Mouse (Mus musculus) hindbrain, embryonic 12.5 days (tissue): ENCODE measurements around the gene Olfr705. TPM values are rescaled to one million over a fixed set of nuclear protein-coding genes. Genes with fewer than 3 reads are reported as not detected.
"Not testable (repeated sequence)": the region's sequence is repeated elsewhere in the genome, so short reads cannot be mapped to it uniquely, and the experiment has no call there.

Experiments
- ATAC-seq: fragments of 200-750 bp; cut with Nextera tagmentation; 2 replicates; pipeline ENCODE4 v1.8.0; 2017; ENCODE audit warnings: moderate TSS enrichment; ENCODE audit not compliant: low FRiP score
- H3K27ac ChIP-seq: fragments of 300-500 bp; sonication (generic); 2 replicates; pipeline ENCODE4 v1.5.1; 2016; ENCODE audit warnings: mild to moderate bottlenecking
- H3K27me3 ChIP-seq: fragments of 300-500 bp; sonication (generic); 2 replicates; pipeline ENCODE4 v1.6.1; 2016; ENCODE audit warnings: mild to moderate bottlenecking
- H3K36me3 ChIP-seq: fragments of 300-500 bp; sonication (generic); 2 replicates; pipeline ENCODE4 v1.6.1; 2016; ENCODE audit warnings: mild to moderate bottlenecking
- H3K4me1 ChIP-seq: fragments of 300-500 bp; sonication (generic); 2 replicates; pipeline ENCODE4 v1.6.1; 2016
- H3K4me2 ChIP-seq: fragments of 300-500 bp; sonication (generic); replicated peaks from 2 replicates; pipeline ENCODE4 v1.6.1; 2016; ENCODE audit warnings: mild to moderate bottlenecking
- H3K4me3 ChIP-seq: fragments of 300-500 bp; sonication (generic); 2 replicates; pipeline ENCODE4 v1.5.1; 2016; ENCODE audit warnings: mild to moderate bottlenecking
- H3K9ac ChIP-seq: fragments of 300-500 bp; sonication (generic); 2 replicates; pipeline ENCODE4 v1.6.1; 2016; ENCODE audit warnings: mild to moderate bottlenecking, moderate library complexity
- H3K9me3 ChIP-seq: fragments of 300-500 bp; sonication (generic); replicated peaks from 2 replicates; pipeline ENCODE4 v1.6.1; 2016; ENCODE audit warnings: mild to moderate bottlenecking
- WGBS: fragments of 180-500 bp; shearing (Covaris S2); methylation state at CpG from one replicate; pipeline ENCODE4 v1.1.7; 2016; 5-methylcytosine and 5-hydroxymethylcytosine counted together
- polyA plus RNA-seq: library from polyadenylated mRNA; unstranded; fragments of >200 nt; fragmentation: Nextera tagmentation; extraction: Ambion mirVana; gene quantifications from 2 replicates; pipeline ENCODE4 v1.2.1, GENCODE M21; 2016

Olfr705 gene
- not detected in 2 replicates for polyA plus RNA-seq

DNA sequence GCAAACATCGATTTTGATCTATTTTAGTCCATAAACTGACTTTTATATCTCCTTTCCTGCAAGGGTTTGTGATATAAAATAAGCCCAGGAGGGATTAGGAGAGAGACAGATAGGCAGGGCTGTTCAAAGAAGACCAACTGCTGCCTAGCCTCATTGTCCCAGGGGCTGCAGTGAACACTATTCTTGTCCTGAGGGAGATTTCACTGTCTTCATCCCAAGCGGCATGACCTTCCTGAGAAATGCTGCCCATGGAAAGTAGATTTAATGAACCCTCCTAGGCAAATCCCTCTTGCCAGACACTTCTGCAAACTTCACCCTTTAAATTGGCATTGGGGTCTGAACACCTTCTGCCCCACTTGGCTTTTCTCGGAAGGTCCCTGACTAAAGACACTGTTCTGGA lies at the start of gene Olfr705:
Gene Olfr705, minus strand, starts transcription at position 101 of the 400 bp plus-strand sequence.
- no peak within 1 kb of the TSS for H3K9ac ChIP-seq
- H3K4me2 ChIP-seq, result no peak within 1 kb of the TSS
- H3K36me3 ChIP-seq, result no peaks in the 10 kb centered on the region
- no peaks in the 10 kb centered on the region for H3K4me1 ChIP-seq
- no peak within 1 kb of the TSS for H3K4me3 ChIP-seq
- no peaks in the 10 kb centered on the region for H3K9me3 ChIP-seq
- H3K27me3 ChIP-seq, result no peaks in the 10 kb centered on the region
- no peak within 1 kb of the TSS for H3K27ac ChIP-seq
- 84% methylated on average over 3 of the region's 3 CpGs for WGBS
- no peak for ATAC-seq

GRCm38 (mm10) chr7:106920961-106921360 lies 44.3 kb upstream of the Olfr705 start:
- 89% methylated on average over 7 of the region's 7 CpGs for WGBS
- ATAC-seq, H3K36me3 ChIP-seq, H3K4me1 ChIP-seq, H3K4me2 ChIP-seq, H3K4me3 ChIP-seq, H3K27me3 ChIP-seq, H3K27ac ChIP-seq, H3K9ac ChIP-seq, H3K9me3 ChIP-seq: not testable (repeated sequence)

GRCm38 (mm10) chr7:106907676-106908075 lies 31.0 kb upstream of the Olfr705 start, which contains the start of gene Olfr1532-ps1:
Olfr1532-ps1 (plus strand) TSS chr7:106908001.
- no peak for ATAC-seq
- Histone ChIP-seq H3K9me3 (no peaks in the 10 kb centered on the region; the same call in 1 of the 2 replicates), H3K9ac (no peak within 1 kb of the TSS), H3K27ac (no peak within 1 kb of the TSS), H3K36me3 (no peaks in the 10 kb centered on the region), H3K4me3 (no peak within 1 kb of the TSS), H3K27me3 (no peaks in the 10 kb centered on the region), H3K4me1 (no peaks in the 10 kb centered on the region), H3K4me2 (no peak within 1 kb of the TSS)
- 66% methylated on average over 2 of the region's 2 CpGs for WGBS

DNA sequence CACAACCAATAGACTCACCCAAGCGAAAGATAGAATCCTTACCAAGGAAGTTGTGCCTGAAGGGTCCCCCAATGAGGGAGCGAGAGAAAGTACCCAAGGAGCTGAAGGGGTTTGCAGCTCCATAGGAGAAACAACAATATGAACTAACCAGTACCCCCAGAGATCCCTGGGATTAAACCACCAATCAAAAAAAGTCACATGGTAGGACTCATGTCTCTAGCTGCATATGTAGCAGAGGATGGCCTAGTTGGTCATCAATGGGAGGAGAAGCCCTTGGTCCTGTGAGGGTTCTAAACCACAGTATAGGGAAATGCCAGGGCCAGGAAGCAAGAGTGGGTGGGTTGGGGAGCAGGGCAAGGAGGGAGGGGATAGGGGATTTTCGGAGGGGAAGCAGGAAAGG lies 24.4 kb upstream of the Olfr705 start, which contains the start of gene Olfr707:
Gene Olfr707, minus strand, starts transcription at position 101 of the 400 bp plus-strand sequence.
- not testable (repeated sequence) for H3K4me1 ChIP-seq, H3K9ac ChIP-seq, ATAC-seq, H3K4me2 ChIP-seq, H3K4me3 ChIP-seq, H3K9me3 ChIP-seq, H3K27me3 ChIP-seq, H3K27ac ChIP-seq, H3K36me3 ChIP-seq
- WGBS, result 88% methylated on average over 3 of the region's 3 CpGs

DNA sequence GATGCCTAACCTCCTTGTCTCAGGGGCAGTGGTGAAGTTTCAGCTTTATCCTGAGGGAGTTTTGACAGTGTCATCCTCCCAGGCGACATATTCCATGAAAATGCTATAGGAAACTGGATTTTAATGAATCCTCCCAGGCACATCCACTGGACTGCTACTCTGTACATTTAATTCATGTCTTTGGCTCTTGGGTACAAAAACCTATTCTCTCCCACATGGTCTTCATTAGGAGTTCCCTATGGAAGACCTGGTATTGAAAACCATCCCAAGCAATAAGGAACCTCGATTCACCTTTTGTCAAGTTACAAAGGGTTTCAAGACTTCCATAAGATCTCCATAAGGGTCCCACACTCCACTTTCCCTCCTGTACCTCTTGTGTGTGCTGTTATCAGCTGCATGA lies 11.4 kb upstream of the Olfr705 start, which contains the start of gene Olfr706:
Gene Olfr706, minus strand, starts transcription at position 101 of the 400 bp plus-strand sequence.
- no peak within 1 kb of the TSS for H3K4me2 ChIP-seq
- H3K36me3 ChIP-seq, result no peaks in the 10 kb centered on the region
- no peaks in the 10 kb centered on the region for H3K9me3 ChIP-seq
- no peaks in the 10 kb centered on the region for H3K4me1 ChIP-seq
- ATAC-seq, result no peak
- no peak within 1 kb of the TSS for H3K4me3 ChIP-seq
- no peaks in the 10 kb centered on the region for H3K27me3 ChIP-seq
- H3K9ac ChIP-seq, result no peak within 1 kb of the TSS
- H3K27ac ChIP-seq, result no peak within 1 kb of the TSS
- 91% methylated on average over 2 of the region's 2 CpGs for WGBS

GRCm38 (mm10) chr7:106862885-106863284 lies 13.8 kb downstream of the Olfr705 start, which contains the start of gene Olfr704:
Olfr704 (plus strand) TSS chr7:106863185.
- no peak within 1 kb of the TSS for H3K4me2 ChIP-seq
- no peak within 1 kb of the TSS for H3K4me3 ChIP-seq
- no peaks in the 10 kb centered on the region for H3K36me3 ChIP-seq
- H3K9ac ChIP-seq, result no peak within 1 kb of the TSS
- no peaks in the 10 kb centered on the region for H3K4me1 ChIP-seq
- no peaks in the 10 kb centered on the region for H3K27me3 ChIP-seq
- no peak for ATAC-seq
- H3K27ac ChIP-seq, result no peak within 1 kb of the TSS
- no peaks in the 10 kb centered on the region for H3K9me3 ChIP-seq

- ATAC-seq, result no peak
- no peak within 1 kb of the TSS for H3K9ac ChIP-seq
- no peak within 1 kb of the TSS for H3K27ac ChIP-seq
- no peak within 1 kb of the TSS for H3K4me3 ChIP-seq
- 63% methylated on average over 2 of the region's 2 CpGs for WGBS
- H3K9me3 ChIP-seq, result no peaks in the 10 kb centered on the region
- H3K27me3 ChIP-seq, result no peaks in the 10 kb centered on the region
- H3K36me3 ChIP-seq, result no peaks in the 10 kb centered on the region
- no peak within 1 kb of the TSS for H3K4me2 ChIP-seq
- no peaks in the 10 kb centered on the region for H3K4me1 ChIP-seq
Observed at GRCm38 (mm10) chr7:106843060-106843459, 33.6 kb downstream of the Olfr705 start, which contains the start of gene Olfr703. Olfr703 (plus strand) TSS chr7:106843360.

DNA sequence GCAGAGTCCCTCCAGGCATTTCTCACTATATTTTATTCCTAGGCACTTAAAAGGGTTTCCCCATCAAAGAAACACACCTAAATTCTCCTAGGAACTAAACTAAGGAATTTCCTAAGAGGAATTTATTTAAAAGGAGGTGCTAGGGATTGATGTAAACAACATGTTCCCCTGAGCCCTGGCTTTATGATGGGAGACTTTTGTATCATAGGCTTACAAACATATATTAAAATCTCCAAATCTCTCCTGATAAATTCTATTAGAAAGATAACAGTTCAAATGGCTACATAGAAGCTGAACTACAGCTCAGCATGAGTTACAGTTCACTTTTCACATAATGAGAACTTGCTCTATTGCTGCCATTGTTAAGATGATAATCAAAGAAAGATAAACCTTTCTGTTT lies 42.9 kb downstream of the Olfr705 start, which contains the start of gene Olfr702:
Gene Olfr702, minus strand, starts transcription at position 101 of the 400 bp plus-strand sequence.
- Histone ChIP-seq H3K9me3 (no peaks in the 10 kb centered on the region), H3K36me3 (no peaks in the 10 kb centered on the region), H3K4me3 (no peak within 1 kb of the TSS), H3K9ac (no peak within 1 kb of the TSS), H3K4me1 (no peaks in the 10 kb centered on the region), H3K27ac (no peak within 1 kb of the TSS), H3K27me3 (no peaks in the 10 kb centered on the region), H3K4me2 (no peak within 1 kb of the TSS)
- no peak for ATAC-seq

Other genes starting within 250 kb of the Olfr705 start
- gene Olfr693, start 196.3 kb downstream of the Olfr705 start, polyA plus RNA-seq, result not detected in 2 replicates
- gene Olfr694, start 185.1 kb downstream of the Olfr705 start, polyA plus RNA-seq, result not detected in 2 replicates
- gene Olfr695, start 160.5 kb downstream of the Olfr705 start, polyA plus RNA-seq, result not detected in 2 replicates
- gene Olfr697, start 134.4 kb downstream of the Olfr705 start, polyA plus RNA-seq, result not detected in 2 replicates
- gene Olfr698, start 121.5 kb downstream of the Olfr705 start, polyA plus RNA-seq, result not detected in 2 replicates
- not detected in 2 replicates for gene Olfr699, start 83.7 kb downstream of the Olfr705 start, polyA plus RNA-seq
- not detected in 2 replicates for gene Olfr700, start 68.1 kb downstream of the Olfr705 start, polyA plus RNA-seq
- gene Olfr701, start 62.8 kb downstream of the Olfr705 start, polyA plus RNA-seq, result not detected in 2 replicates
- not detected in 2 replicates for gene Olfr702, start 43.0 kb downstream of the Olfr705 start, polyA plus RNA-seq
- not detected in 2 replicates for gene Olfr703, start 33.5 kb downstream of the Olfr705 start, polyA plus RNA-seq
- gene Olfr704, start 13.7 kb downstream of the Olfr705 start, polyA plus RNA-seq, result not detected in 2 replicates
- gene Olfr706, start 11.3 kb upstream of the Olfr705 start, polyA plus RNA-seq, result not detected in 2 replicates
- gene Olfr707, start 24.4 kb upstream of the Olfr705 start, polyA plus RNA-seq, result not detected in 2 replicates
- gene Olfr1532-ps1, start 31.1 kb upstream of the Olfr705 start, polyA plus RNA-seq, result not detected in 2 replicates
- not detected in 2 replicates for gene Olfr709-ps1, start 55.3 kb upstream of the Olfr705 start, polyA plus RNA-seq
- gene Olfr710, start 71.4 kb upstream of the Olfr705 start, polyA plus RNA-seq, result not detected in 2 replicates
- gene Olfr6, start 87.0 kb upstream of the Olfr705 start, polyA plus RNA-seq, result not detected in 2 replicates
- gene Olfr711, start 98.6 kb upstream of the Olfr705 start, polyA plus RNA-seq, result not detected in 2 replicates
- not detected in 2 replicates for gene Olfr2, start 129.2 kb upstream of the Olfr705 start, polyA plus RNA-seq
- gene Olfr713, start 154.3 kb upstream of the Olfr705 start, polyA plus RNA-seq, result not detected in 2 replicates
- not detected in 2 replicates for gene Olfr714, start 194.1 kb upstream of the Olfr705 start, polyA plus RNA-seq
- not detected in 2 replicates for gene Olfr17, start 216.3 kb upstream of the Olfr705 start, polyA plus RNA-seq
- not detected in 2 replicates for gene Olfr715b, start 233.5 kb upstream of the Olfr705 start, polyA plus RNA-seq